Mouse (Mus musculus) midbrain, embryonic 11.5 days (tissue): ENCODE data around the gene Grhl1. TPM values are rescaled to one million over a fixed set of nuclear protein-coding genes. Genes with fewer than 3 reads are reported as not detected.
A peak's percentile ranks its signal among the peaks of the same experiment; 100 is the strongest.

ENCODE experiments used
- ATAC-seq: fragments of 200-750 bp; cut with Nextera tagmentation; 2 replicates; pipeline ENCODE4 v1.8.0; 2017; ENCODE audit warnings: moderate TSS enrichment, moderate library complexity; ENCODE audit not compliant: low FRiP score
- DNase-seq: peaks from one replicate; pipeline ENCODE4 v3.0.0; 2015; ENCODE audit warnings: low spot score; ENCODE audit errors: missing footprints
- H3K27ac ChIP-seq: fragments of 300-500 bp; sonication (generic); 2 replicates; pipeline ENCODE4 v1.5.1; 2014; ENCODE audit warnings: low read depth, low read length
- H3K27me3 ChIP-seq: fragments of 300-500 bp; sonication (generic); 2 replicates; pipeline ENCODE4 v1.6.1; 2014; ENCODE audit warnings: mild to moderate bottlenecking, low read length, moderate library complexity, mixed read lengths; ENCODE audit not compliant: control insufficient read depth, insufficient read depth
- H3K36me3 ChIP-seq: fragments of 300-500 bp; sonication (generic); 2 replicates; pipeline ENCODE4 v1.6.1; 2014; ENCODE audit warnings: mild to moderate bottlenecking, low read length, moderate library complexity, mixed read lengths; ENCODE audit not compliant: control insufficient read depth, insufficient read depth
- H3K4me1 ChIP-seq: fragments of 300-500 bp; sonication (generic); 2 replicates; pipeline ENCODE4 v1.6.1; 2014; ENCODE audit warnings: low read length; ENCODE audit not compliant: control insufficient read depth, insufficient read depth
- H3K4me2 ChIP-seq: fragments of 300-500 bp; sonication (generic); 2 replicates; pipeline ENCODE4 v1.6.1; 2014; ENCODE audit warnings: mild to moderate bottlenecking, moderate library complexity
- H3K4me3 ChIP-seq: fragments of 300-500 bp; sonication (generic); 2 replicates; pipeline ENCODE4 v1.5.1; 2014; ENCODE audit warnings: low read depth, low read length
- H3K9ac ChIP-seq: fragments of 300-500 bp; sonication (generic); 2 replicates; pipeline ENCODE4 v1.6.1; 2014; ENCODE audit warnings: low read length
- H3K9me3 ChIP-seq: fragments of 300-500 bp; sonication (generic); 2 replicates; pipeline ENCODE4 v1.6.1; 2016; ENCODE audit warnings: low read length; ENCODE audit not compliant: control insufficient read depth
- WGBS: fragments of 180-500 bp; shearing (Covaris S2); extraction: QIAGEN DNeasy Blood & Tissue Kit; methylation state at CpG from one replicate; pipeline ENCODE4 v1.1.7; 2014; 5-methylcytosine and 5-hydroxymethylcytosine counted together
- polyA plus RNA-seq: library from polyadenylated mRNA; unstranded; fragments of >200 nt; fragmentation: Nextera tagmentation; extraction: Ambion mirVana; gene quantifications from 2 replicates; pipeline ENCODE4 v1.2.1, GENCODE M21; 2014

The Grhl1 gene
- polyA plus RNA-seq, 1 experiment from 2014 or later = 0.68 TPM

DNA sequence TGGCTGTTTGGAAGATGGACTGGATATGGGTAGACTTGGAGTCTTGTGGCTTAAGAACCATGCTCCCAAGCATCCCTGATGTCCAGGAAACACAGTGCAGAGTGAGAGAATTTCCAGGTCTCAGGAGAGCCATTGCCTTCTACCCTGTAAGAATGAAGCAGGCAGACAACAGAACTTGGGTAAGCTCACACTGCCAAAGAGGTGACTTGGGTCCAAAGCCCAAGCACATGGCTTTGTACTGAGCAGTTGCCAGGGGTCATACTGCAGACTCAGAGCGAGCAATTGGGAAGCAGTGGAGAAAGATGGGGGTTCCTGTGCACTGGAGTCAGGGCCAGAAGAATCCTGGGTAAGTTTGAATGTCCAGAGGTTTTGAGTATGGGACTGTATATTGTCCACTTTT is 76.0 kb downstream of the Grhl1 start:
- H3K4me3 ChIP-seq = no peak overlapping the region
- no peak for ATAC-seq
- peaks cover 2% of the 10 kb centered on the region; the same call in 1 of the 2 replicates for H3K27me3 ChIP-seq
- 72% methylated on average over 1 of the region's 1 CpGs for WGBS
- H3K4me1 ChIP-seq = peaks cover 12% of the 10 kb centered on the region
- no peaks in the 10 kb centered on the region for H3K9me3 ChIP-seq
- no peak overlapping the region for H3K4me2 ChIP-seq
- H3K27ac ChIP-seq = no peak overlapping the region
- no peaks in the 10 kb centered on the region for H3K36me3 ChIP-seq
- no peak for DNase-seq
- H3K9ac ChIP-seq = no peak overlapping the region

DNA sequence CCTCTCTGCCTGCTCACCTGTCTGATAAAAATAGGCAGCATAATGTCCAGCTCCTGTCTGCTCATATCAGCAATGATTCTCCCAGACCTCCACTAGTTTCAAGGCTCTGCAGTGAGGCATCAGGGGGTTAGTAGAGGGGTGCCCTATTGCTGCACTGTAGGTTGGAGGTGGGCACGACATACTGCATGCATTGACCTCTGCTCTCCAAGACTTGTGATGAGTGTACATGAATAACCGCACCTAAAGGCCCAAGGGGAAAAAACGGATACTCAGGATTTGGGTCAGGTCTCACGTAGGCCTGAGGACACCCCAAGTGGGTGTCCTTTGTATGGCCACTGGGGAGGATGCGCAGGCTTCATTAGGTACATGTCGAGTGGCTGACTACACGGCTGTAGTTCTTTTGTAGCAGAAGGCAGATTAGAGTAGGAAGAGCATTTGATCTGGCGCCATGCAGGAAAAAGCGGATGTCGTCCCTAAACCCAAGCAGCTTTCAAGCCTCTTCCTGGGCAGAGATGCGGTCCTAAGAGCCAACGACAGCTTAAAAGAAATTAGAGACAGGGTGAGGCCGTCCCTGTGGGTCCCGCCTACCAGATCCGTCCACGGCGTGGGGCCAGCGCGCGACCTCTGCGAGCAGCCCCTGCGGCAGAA is 78.5 kb downstream of the Grhl1 start:
- peak overlapping the region; percentile 53 for H3K9ac ChIP-seq
- H3K9me3 ChIP-seq = no peaks in the 10 kb centered on the region
- H3K27me3 ChIP-seq = peaks cover 2% of the 10 kb centered on the region; the same call in 1 of the 2 replicates
- ATAC-seq = peak; percentile 8; the same call in 1 of the 2 replicates
- DNase-seq = peak; percentile 89
- peak overlapping the region; percentile 12; the same call in 1 of the 2 replicates for H3K27ac ChIP-seq
- peak overlapping the region; percentile 60 for H3K4me2 ChIP-seq
- H3K36me3 ChIP-seq = peaks cover 6% of the 10 kb centered on the region
- peaks cover 12% of the 10 kb centered on the region for H3K4me1 ChIP-seq
- peak overlapping the region; percentile 83 for H3K4me3 ChIP-seq
- whole genome bisulfite sequencing = 4% methylated on average over 22 of the region's 22 CpGs

DNA sequence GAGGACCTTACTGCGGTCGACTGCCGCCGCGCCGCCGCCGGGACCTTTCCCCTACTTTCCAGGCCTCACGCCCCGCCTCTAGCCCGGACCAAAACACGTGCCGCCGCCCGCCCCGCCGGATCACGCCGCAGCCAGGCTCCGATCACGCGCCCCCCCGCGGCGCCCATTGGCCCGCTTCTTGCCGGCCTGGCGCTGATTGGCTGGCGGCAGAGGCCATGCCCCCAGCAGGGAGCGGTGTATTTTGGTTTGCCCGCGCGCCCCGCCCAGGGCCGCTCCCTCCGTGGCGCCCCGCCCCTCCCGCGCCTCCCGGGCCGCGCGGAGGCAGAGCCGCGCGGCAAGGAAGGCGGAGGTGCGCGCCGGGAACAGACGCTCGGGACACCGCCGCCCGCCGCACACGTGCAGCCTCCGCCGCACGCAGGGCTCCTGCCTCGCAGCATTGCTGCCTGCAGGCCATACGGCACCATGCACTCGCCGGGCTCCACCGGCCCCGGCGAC is 79.0 kb downstream of the Grhl1 start, which contains the start of gene Klf11:
Gene Klf11, plus strand, starts transcription at position 212 of the 495 bp plus-strand sequence.
- Histone ChIP-seq H3K4me2 (peak within 1 kb of the TSS; percentile 60), H3K27ac (peak within 1 kb of the TSS; percentile 84), H3K9me3 (no peaks in the 10 kb centered on the region), H3K4me3 (peak within 1 kb of the TSS; percentile 83), H3K36me3 (peaks cover 6% of the 10 kb centered on the region), H3K4me1 (peaks cover 16% of the 10 kb centered on the region), H3K27me3 (peaks cover 2% of the 10 kb centered on the region; the same call in 1 of the 2 replicates), H3K9ac (peak within 1 kb of the TSS; percentile 89)
- WGBS = under 1% methylated on average over 53 of the region's 68 CpGs
- DNase-seq = peak; percentile 100
- peak; percentile 94 for ATAC-seq

DNA sequence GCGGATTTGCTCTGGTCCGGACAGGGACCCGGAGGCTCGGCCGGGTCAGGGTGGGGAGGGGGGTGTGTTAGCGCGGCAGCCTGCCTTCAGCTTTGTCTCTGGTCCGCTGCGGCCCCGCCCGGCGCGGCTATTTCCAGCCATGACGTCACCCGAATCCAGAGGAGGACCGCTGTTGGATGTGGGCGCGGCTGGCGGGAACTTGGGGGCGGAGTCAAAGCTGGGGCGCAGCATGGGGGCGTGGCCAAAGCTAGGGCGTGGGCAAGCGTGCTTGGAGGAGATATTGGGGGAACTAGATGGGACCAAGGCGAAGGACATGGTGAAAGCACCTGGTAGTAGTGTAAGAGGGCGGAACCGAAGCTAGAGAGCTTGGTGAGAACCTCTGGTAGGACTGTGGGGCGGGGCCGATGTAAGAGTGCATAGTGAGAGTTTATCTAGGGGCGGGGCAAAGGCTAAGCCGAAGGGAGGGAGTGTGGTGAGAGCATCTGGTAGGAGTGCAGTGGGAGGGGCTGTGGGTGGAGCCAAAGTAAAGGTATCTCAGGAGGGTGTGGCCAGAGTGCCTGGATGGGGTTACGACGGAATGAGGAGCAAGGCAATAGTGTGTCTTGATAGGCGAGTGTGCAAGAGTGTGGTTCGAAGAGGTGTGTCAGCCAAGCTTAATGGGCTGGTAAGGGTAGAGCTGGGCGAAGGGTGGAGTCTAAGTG is 79.7 kb downstream of the Grhl1 start:
- no peaks in the 10 kb centered on the region for H3K9me3 ChIP-seq
- DNase-seq = peak; percentile 99

DNA sequence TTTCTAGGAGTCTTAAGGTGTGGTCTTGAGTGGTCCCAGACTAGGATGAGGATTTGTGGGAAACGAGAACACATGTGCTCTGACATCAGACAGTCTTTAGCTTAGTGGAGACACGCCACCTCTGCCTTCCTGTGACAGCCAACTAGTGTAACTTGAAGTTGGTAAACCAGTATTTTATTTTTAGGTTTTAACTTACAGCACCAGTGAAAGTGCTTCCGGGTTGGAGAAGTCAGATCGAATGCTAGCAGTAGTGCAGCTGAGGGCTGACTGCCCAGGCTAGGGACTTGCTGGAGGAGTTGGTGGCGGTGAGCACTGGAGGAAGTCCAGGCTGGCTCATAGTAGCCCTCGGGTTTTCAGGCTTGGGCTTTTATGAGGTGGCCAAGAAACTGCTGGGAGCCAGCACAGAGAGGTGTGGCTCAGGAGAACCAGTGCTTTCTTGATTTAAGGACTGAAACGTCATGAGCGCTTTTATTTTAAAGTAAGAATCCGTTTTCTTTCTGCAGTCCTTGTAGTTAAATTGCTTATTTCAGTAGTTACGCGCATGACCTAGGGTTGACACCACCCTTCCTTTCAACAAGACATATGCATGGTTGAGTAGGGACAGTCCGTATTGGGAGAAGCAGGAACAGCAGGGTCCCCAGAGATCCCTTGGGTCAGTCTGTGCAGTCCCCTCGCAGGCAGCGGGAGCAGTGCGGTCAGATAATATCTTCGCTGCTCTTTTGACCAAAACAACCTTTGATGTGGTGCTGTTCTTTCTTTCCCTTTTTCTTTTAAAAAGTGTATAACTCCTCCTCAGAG is 82.2 kb downstream of the Grhl1 start:
- Histone ChIP-seq H3K9ac (no peak overlapping the region), H3K9me3 (no peaks in the 10 kb centered on the region), H3K4me3 (no peak overlapping the region), H3K27ac (no peak overlapping the region), H3K4me1 (peaks cover 29% of the 10 kb centered on the region), H3K27me3 (peaks cover 2% of the 10 kb centered on the region; the same call in 1 of the 2 replicates), H3K36me3 (peaks cover 6% of the 10 kb centered on the region), H3K4me2 (no peak overlapping the region)
- ATAC-seq (no peak), DNase-seq (peak; percentile 66)
- WGBS = 88% methylated on average over 16 of the region's 16 CpGs

More for the DNA sequence above, 79.7 kb downstream of the Grhl1 start:
- peaks cover 22% of the 10 kb centered on the region for H3K4me1 ChIP-seq
- H3K27me3 ChIP-seq = peaks cover 2% of the 10 kb centered on the region; the same call in 1 of the 2 replicates
- ATAC-seq = peak; percentile 87
- H3K27ac ChIP-seq = peak overlapping the region; percentile 84
- H3K36me3 ChIP-seq = peaks cover 6% of the 10 kb centered on the region
- 1% methylated on average over 36 of the region's 36 CpGs for WGBS
- H3K4me3 ChIP-seq = peak overlapping the region; percentile 83
- H3K4me2 ChIP-seq = peak overlapping the region; percentile 60
- H3K9ac ChIP-seq = peak overlapping the region; percentile 89

DNA sequence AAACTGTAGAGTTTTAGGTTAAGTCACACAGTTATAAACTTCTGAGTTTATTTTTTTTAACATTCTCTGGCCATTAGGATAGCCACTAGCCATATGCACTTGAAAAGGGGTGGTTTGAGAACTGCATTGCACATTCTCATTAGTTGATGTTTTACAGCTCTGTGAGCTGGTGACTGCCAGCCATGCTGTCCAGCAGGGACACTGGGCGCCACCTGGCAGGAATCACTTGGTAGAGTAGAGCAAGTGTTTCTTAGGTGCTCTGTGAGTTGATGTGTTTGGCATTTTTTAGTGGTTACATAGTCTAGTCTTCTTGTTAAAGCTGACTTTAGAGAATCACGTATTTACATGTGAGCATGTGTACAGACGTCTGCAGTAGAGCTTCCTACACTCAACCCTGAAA is 84.4 kb downstream of the Grhl1 start:
- Histone ChIP-seq H3K9me3 (no peaks in the 10 kb centered on the region), H3K36me3 (peaks cover 9% of the 10 kb centered on the region), H3K4me1 (peaks cover 23% of the 10 kb centered on the region), H3K9ac (peak overlapping the region; percentile 48), H3K27ac (peak overlapping the region; percentile 40; the same call in 1 of the 2 replicates), H3K4me2 (peak overlapping the region; percentile 10; the same call in 1 of the 2 replicates), H3K27me3 (no peaks in the 10 kb centered on the region), H3K4me3 (no peak overlapping the region)
- WGBS = 86% methylated on average over 3 of the region's 3 CpGs
- DNase-seq (no peak), ATAC-seq (no peak)

DNA sequence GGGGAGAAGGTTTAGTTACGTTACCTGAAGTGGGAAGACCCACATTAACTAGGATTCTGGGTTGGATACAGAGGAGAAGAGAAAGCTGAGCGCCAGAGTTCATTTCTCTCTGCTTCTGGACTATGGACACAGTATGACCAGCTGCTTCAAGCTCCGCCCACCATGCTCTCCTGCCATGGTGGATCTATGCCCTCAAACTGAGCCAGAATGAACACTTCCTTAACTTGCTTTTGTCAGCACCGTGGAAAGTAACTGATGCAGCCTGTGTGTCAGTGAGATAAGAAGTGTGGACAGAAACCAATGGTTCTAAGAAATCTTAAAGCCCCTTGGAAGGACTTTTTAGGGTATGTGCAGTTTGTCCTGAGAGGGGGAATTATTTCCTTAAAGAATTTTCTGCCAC is 86.9 kb downstream of the Grhl1 start:
- H3K27ac ChIP-seq = no peak overlapping the region
- no peaks in the 10 kb centered on the region for H3K27me3 ChIP-seq
- H3K9me3 ChIP-seq = no peaks in the 10 kb centered on the region
- H3K4me2 ChIP-seq = no peak overlapping the region
- DNase-seq (peak; percentile 81), ATAC-seq (no peak)
- peaks cover 9% of the 10 kb centered on the region for H3K36me3 ChIP-seq
- H3K4me3 ChIP-seq = no peak overlapping the region
- 91% methylated on average over 4 of the region's 4 CpGs for WGBS
- peaks cover 17% of the 10 kb centered on the region for H3K4me1 ChIP-seq
- no peak overlapping the region for H3K9ac ChIP-seq

DNA sequence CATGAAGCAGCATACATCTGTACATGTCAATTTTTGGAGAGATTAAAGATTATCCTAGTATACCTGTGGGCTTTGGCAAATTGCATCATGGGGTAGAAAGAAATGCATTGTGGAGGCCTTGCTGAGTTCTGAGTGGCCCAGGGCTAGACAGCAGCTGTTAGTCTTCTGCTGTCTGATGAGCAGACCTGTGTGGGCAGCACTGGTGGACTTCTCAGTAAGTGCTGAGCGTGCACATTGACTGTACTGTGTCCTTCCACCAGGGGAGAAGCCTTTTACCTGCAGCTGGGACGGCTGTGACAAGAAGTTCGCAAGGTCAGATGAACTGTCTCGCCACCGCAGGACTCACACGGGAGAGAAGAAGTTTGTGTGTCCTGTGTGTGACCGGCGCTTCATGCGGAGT is 87.8 kb downstream of the Grhl1 start:
- H3K4me2 ChIP-seq = no peak overlapping the region
- H3K9me3 ChIP-seq = no peaks in the 10 kb centered on the region
- DNase-seq = no peak
- WGBS = 93% methylated on average over 9 of the region's 9 CpGs
- ATAC-seq = no peak
- no peaks in the 10 kb centered on the region for H3K27me3 ChIP-seq
- no peak overlapping the region for H3K27ac ChIP-seq
- H3K4me1 ChIP-seq = peaks cover 17% of the 10 kb centered on the region
- H3K9ac ChIP-seq = no peak overlapping the region
- H3K4me3 ChIP-seq = no peak overlapping the region
- peaks cover 9% of the 10 kb centered on the region for H3K36me3 ChIP-seq
